Mouse (Mus musculus) ES-Bruce4 (cell line): ENCODE measurements around the gene Dpp6.

Experiments
- CTCF ChIP-seq: IDR thresholded peaks from one replicate; pipeline ENCODE4 v1.8.1; 2011; ENCODE audit warnings: low read depth, low read length
- EP300 ChIP-seq: IDR thresholded peaks from 2 replicates; pipeline ENCODE4 v1.6.1; 2011; ENCODE audit warnings: low read depth, low read length; ENCODE audit not compliant: insufficient read depth
- POLR2A ChIP-seq: IDR thresholded peaks from one replicate; pipeline ENCODE4 v1.8.1; 2011; ENCODE audit warnings: low read length; ENCODE audit not compliant: insufficient read depth

DNA sequence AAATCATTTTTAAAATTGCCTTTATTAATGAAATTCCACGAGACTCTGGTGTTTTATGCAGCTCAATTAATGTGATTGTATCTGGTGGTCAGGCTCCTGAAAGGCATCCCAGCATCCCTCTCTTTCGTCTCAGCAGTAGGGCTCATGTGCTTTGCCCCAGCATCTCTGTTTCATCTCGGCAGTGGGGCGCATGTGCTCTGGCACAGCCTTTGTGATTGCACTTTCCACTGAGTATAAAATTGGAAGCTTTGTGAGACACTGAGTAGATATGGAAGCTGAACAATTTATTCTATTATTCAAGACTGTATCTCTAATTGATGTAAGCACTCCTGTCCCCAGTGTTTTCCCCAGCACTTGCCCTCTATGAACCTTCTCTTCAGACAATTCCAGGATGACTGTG, 37.7 kb downstream of the Dpp6 start:
- TF ChIP-seq EP300 (no peak), CTCF (no peak), POLR2A (no peak)
